Mouse (Mus musculus): ENCODE measurements around the gene Itga4. TPM values are rescaled to one million over a fixed set of nuclear protein-coding genes. Genes with fewer than 3 reads are reported as not detected.

Gene Itga4
- total RNA-seq, 2 experiments from 2014 or later: 13.1 to 13.5 TPM

- no peak for DNase-seq (ENCODE audit: low spot score in 2 of 2)
- intact Hi-C loops (cut with DNase I): no loop called here
These were observed 123.3 kb downstream of the Itga4 start for GRCm38 (mm10) chr2:79378346-79379086.

- no peak for DNase-seq (ENCODE audit: low spot score in 2 of 2)
- intact Hi-C loops (cut with DNase I): no loop called here
These were observed 124.1 kb downstream of the Itga4 start for GRCm38 (mm10) chr2:79379087-79380041.

Other genes with a start within 250 kb of the Itga4 start
- 10 to 100 TPM; 22.4 to 23.4 TPM for gene Neurod1, start 201.3 kb downstream of the Itga4 start, total RNA-seq (2021)
- 1 to 10 TPM; 2.0 to 3.7 TPM for gene Cerkl, start 201.4 kb downstream of the Itga4 start, total RNA-seq (2021)